Mouse (Mus musculus) liver, embryonic 15.5 days (tissue): Measurements from ENCODE around the gene Krt5. TPM values are rescaled to one million over a fixed set of nuclear protein-coding genes. Genes with fewer than 3 reads are reported as not detected.

Source experiments
- ATAC-seq: fragments of 200-750 bp; cut with Nextera tagmentation; 2 replicates; pipeline ENCODE4 v1.8.0; 2017; ENCODE audit warnings: moderate number of reproducible peaks, mild to moderate bottlenecking, moderate library complexity; ENCODE audit not compliant: insufficient read depth
- H3K27ac ChIP-seq: fragments of 300-500 bp; sonication (generic); replicated peaks from 2 replicates; pipeline ENCODE4 v1.5.1; 2015; ENCODE audit warnings: mild to moderate bottlenecking, inconsistent platforms
- H3K27me3 ChIP-seq: fragments of 300-500 bp; sonication (generic); 2 replicates; pipeline ENCODE4 v1.6.1; 2015; ENCODE audit warnings: mild to moderate bottlenecking, inconsistent platforms
- H3K36me3 ChIP-seq: fragments of 300-500 bp; sonication (generic); replicated peaks from 2 replicates; pipeline ENCODE4 v1.6.1; 2015; ENCODE audit warnings: moderate library complexity, mild to moderate bottlenecking, inconsistent platforms
- H3K4me1 ChIP-seq: fragments of 300-500 bp; sonication (generic); replicated peaks from 2 replicates; pipeline ENCODE4 v1.6.1; 2015; ENCODE audit warnings: inconsistent platforms
- H3K4me2 ChIP-seq: fragments of 300-500 bp; sonication (generic); 2 replicates; pipeline ENCODE4 v1.6.1; 2015; ENCODE audit warnings: moderate library complexity, mild to moderate bottlenecking, inconsistent platforms
- H3K4me3 ChIP-seq: fragments of 300-500 bp; sonication (generic); replicated peaks from 2 replicates; pipeline ENCODE4 v1.5.1; 2015; ENCODE audit warnings: mild to moderate bottlenecking, inconsistent platforms
- H3K9ac ChIP-seq: fragments of 300-500 bp; sonication (generic); 2 replicates; pipeline ENCODE4 v1.6.1; 2015; ENCODE audit warnings: moderate library complexity, mild to moderate bottlenecking, inconsistent platforms
- H3K9me3 ChIP-seq: fragments of 300-500 bp; sonication (generic); replicated peaks from 2 replicates; pipeline ENCODE4 v1.6.1; 2016; ENCODE audit warnings: inconsistent platforms
- WGBS: fragments of 180-500 bp; shearing (Covaris S2); methylation state at CpG from one replicate; pipeline ENCODE4 v1.1.7; 2015; ENCODE audit warnings: mixed read lengths; ENCODE audit not compliant: insufficient replicate concordance; 5-methylcytosine and 5-hydroxymethylcytosine counted together
- polyA plus RNA-seq: library from polyadenylated mRNA; unstranded; fragments of >200 nt; fragmentation: Nextera tagmentation; extraction: Ambion mirVana; gene quantifications from 2 replicates; pipeline ENCODE4 v1.2.1, GENCODE M21; 2015

Krt5 gene
- polyA plus RNA-seq: 0.14 and 0.53 TPM in 2 replicates

DNA sequence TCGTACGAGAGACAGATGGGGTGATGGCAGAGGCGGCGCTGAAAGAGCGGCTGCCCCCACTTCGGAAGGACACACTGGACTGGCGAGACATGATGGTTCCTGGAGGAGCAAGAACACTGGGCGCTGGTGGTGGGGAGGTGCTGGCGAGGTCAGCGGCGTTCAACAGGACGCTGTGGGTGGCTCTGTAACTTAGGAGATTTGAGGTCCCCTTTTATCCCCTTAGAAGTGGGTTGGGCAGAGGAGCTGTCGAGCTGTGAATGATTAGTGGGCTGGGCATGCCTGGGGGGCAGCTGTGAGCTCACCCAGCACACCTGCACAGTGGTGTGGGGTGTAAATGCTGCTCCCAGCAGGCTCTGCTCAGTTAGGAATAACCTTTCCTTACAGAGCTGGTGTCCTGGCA, at the start of gene Krt5:
TSS of gene Krt5 (minus strand) at position 179 of the 400 bp plus-strand sequence.
- H3K9ac ChIP-seq: no peak within 1 kb of the TSS
- no peaks in the 10 kb centered on the region for H3K9me3 ChIP-seq
- H3K27ac ChIP-seq: no peak within 1 kb of the TSS
- H3K36me3 ChIP-seq: no peaks in the 10 kb centered on the region
- ATAC-seq: no peak
- H3K4me3 ChIP-seq: no peak within 1 kb of the TSS
- no peaks in the 10 kb centered on the region for H3K4me1 ChIP-seq
- 65% methylated on average over 13 of the region's 13 CpGs for WGBS
- no peaks in the 10 kb centered on the region for H3K27me3 ChIP-seq
- no peak within 1 kb of the TSS for H3K4me2 ChIP-seq

GRCm38 (mm10) chr15:101742711-101743110, 30.0 kb upstream of the Krt5 start, which contains the start of gene Krt71:
Gene Krt71, minus strand, starts transcription at chr15:101743109.
- Histone ChIP-seq H3K4me2 (no peak within 1 kb of the TSS), H3K27me3 (peaks cover 7% of the 10 kb centered on the region; the same call in 1 of the 2 replicates), H3K4me3 (no peak within 1 kb of the TSS), H3K36me3 (no peaks in the 10 kb centered on the region), H3K9me3 (no peaks in the 10 kb centered on the region), H3K27ac (no peak within 1 kb of the TSS), H3K4me1 (no peaks in the 10 kb centered on the region), H3K9ac (no peak within 1 kb of the TSS)
- WGBS: 51% methylated on average over 14 of the region's 14 CpGs
- ATAC-seq: no peak

DNA sequence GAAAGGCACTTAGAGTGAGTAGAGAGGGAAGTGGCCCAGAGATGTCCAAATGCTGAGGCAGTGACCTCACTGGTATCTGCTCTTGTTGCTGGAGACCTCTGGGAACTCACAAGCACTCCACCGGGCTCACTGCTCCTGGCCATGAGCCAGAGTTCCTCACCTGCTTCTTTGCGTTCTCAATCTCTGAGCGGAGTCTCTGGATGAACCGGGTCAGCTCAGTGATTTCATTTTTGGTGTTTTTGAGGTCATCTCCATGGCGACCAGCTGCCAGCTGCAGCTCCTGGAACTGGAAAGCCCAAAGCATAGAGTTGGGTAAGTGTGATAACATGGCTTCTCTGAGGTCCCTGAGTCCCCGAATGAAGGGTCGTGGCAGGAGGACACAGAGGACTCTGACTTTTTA, 25.1 kb upstream of the Krt5 start:
- no peak overlapping the region for H3K27ac ChIP-seq
- no peaks in the 10 kb centered on the region for H3K36me3 ChIP-seq

GRCm38 (mm10) chr15:101730653-101731052, 18.0 kb upstream of the Krt5 start:
- Histone ChIP-seq H3K9me3 (no peaks in the 10 kb centered on the region), H3K36me3 (no peaks in the 10 kb centered on the region), H3K4me1 (no peaks in the 10 kb centered on the region), H3K4me2 (no peak overlapping the region), H3K27ac (no peak overlapping the region), H3K4me3 (no peak overlapping the region), H3K27me3 (no peaks in the 10 kb centered on the region), H3K9ac (no peak overlapping the region)
- no peak for ATAC-seq

More for the DNA sequence above, 25.1 kb upstream of the Krt5 start:
- Histone ChIP-seq H3K4me1 (no peaks in the 10 kb centered on the region), H3K4me2 (no peak overlapping the region), H3K9ac (no peak overlapping the region), H3K4me3 (no peak overlapping the region), H3K9me3 (no peaks in the 10 kb centered on the region), H3K27me3 (peaks cover 4% of the 10 kb centered on the region; the same call in 1 of the 2 replicates)
- no peak for ATAC-seq
- WGBS: 68% methylated on average over 7 of the region's 7 CpGs

- Histone ChIP-seq H3K4me2 (no peak overlapping the region), H3K27me3 (no peaks in the 10 kb centered on the region), H3K4me3 (no peak overlapping the region), H3K4me1 (no peaks in the 10 kb centered on the region), H3K27ac (no peak overlapping the region), H3K9me3 (no peaks in the 10 kb centered on the region), H3K36me3 (no peaks in the 10 kb centered on the region), H3K9ac (no peak overlapping the region)
- 16% methylated on average over 5 of the region's 5 CpGs for WGBS
- no peak for ATAC-seq
Measured at GRCm38 (mm10) chr15:101724686-101725085, 12.0 kb upstream of the Krt5 start.

GRCm38 (mm10) chr15:101715831-101716230, 3.1 kb upstream of the Krt5 start:
- H3K36me3 ChIP-seq: no peaks in the 10 kb centered on the region
- ATAC-seq: no peak
- H3K4me1 ChIP-seq: no peaks in the 10 kb centered on the region
- H3K9me3 ChIP-seq: no peaks in the 10 kb centered on the region
- no peak overlapping the region for H3K9ac ChIP-seq
- H3K27ac ChIP-seq: no peak overlapping the region
- no peaks in the 10 kb centered on the region for H3K27me3 ChIP-seq
- no peak overlapping the region for H3K4me2 ChIP-seq
- WGBS: 39% methylated on average over 3 of the region's 3 CpGs
- no peak overlapping the region for H3K4me3 ChIP-seq

DNA sequence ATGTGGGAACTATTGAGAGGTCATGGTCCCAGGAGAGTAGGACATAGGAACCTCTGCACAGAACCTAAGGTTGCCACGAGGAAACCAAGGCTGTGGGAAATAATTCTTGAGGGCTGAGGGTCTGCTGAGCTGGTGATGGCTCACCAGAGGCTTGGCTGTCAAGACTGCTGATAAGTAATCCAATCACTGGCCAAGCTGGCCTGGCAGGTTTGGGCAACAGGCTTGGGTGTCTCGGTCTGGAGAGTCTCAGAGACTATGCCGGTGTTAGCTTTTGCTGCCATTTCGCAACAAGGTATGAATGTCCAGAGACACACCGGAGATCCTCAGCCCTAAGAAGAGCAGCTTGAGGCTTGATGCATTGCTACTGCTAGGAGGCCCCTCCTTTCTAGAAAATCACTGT, 1.7 kb upstream of the Krt5 start:
- no peaks in the 10 kb centered on the region for H3K36me3 ChIP-seq
- no peak overlapping the region for H3K9ac ChIP-seq
- H3K27me3 ChIP-seq: no peaks in the 10 kb centered on the region
- no peaks in the 10 kb centered on the region for H3K9me3 ChIP-seq
- no peak overlapping the region for H3K4me2 ChIP-seq
- ATAC-seq: no peak
- no peak overlapping the region for H3K27ac ChIP-seq
- H3K4me1 ChIP-seq: no peaks in the 10 kb centered on the region
- WGBS: 51% methylated on average over 5 of the region's 5 CpGs
- H3K4me3 ChIP-seq: no peak overlapping the region

DNA sequence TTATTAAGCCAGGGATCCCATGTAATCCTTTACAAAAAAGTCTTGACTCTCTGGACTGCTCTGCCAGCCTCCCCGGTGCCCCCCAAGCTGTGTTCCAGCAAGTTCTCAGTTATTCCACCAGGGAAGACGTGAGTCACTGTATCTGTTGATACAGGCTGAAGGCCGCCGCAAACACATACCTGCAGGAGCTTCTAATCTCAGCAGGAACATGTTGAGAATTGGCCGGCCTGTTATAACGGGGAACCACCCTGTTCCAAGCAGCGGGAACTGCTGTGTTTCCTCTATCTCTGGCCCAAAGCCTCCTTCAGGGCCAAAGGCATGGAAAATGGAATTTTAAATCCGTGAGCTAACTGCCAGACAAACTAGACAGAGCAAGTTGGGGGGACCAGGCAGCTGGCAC, 1.0 kb upstream of the Krt5 start:
- no peak overlapping the region for H3K27ac ChIP-seq
- 58% methylated on average over 8 of the region's 8 CpGs for WGBS
- no peaks in the 10 kb centered on the region for H3K27me3 ChIP-seq
- no peak overlapping the region for H3K4me3 ChIP-seq
- ATAC-seq: no peak
- no peaks in the 10 kb centered on the region for H3K4me1 ChIP-seq
- no peak overlapping the region for H3K9ac ChIP-seq
- no peaks in the 10 kb centered on the region for H3K36me3 ChIP-seq
- no peak overlapping the region for H3K4me2 ChIP-seq
- no peaks in the 10 kb centered on the region for H3K9me3 ChIP-seq

DNA sequence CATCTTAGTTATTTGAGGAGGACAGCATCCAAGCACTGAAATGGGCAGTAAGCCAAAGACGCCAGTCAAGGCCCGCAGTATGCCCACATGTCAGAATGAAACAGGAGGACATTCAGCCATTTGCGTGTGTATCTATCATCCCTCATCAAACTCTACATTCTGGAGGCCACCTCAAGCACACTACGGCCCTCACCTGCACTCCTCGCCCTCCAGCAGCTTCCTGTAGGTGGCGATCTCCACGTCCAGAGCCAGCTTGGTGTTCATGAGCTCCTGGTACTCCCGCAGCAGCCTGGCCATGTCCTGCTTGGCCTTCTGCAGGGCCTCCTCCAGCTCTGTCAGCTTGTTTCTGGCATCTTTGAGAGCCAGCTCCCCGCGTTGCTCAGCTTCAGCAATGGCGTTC, 4.0 kb downstream of the Krt5 start:
- Histone ChIP-seq H3K36me3 (no peaks in the 10 kb centered on the region), H3K27ac (no peak overlapping the region), H3K4me1 (no peaks in the 10 kb centered on the region), H3K9me3 (no peaks in the 10 kb centered on the region), H3K27me3 (no peaks in the 10 kb centered on the region), H3K4me2 (no peak overlapping the region), H3K9ac (no peak overlapping the region), H3K4me3 (no peak overlapping the region)
- 52% methylated on average over 11 of the region's 11 CpGs for WGBS
- no peak for ATAC-seq

DNA sequence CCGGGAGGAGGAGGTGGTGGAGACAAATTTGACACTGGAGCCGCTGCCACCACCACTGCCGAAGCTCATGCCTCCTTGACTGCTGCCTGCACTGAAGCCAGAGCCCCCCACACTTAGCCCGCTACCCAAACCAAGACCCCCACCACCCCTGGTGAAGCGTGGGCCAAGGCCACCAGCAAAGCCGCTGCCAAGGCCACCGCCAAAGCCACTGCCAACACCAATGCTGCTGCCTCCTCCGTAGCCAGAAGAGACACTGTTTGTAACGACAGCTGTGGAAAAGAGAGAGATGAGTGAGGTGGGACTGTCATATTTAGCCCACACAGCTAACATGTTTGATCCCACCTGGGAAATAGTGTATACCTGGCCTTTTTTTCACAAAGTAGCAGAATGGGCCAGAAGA, 5.2 kb downstream of the Krt5 start:
- no peak overlapping the region for H3K4me3 ChIP-seq
- no peak overlapping the region for H3K9ac ChIP-seq
- H3K27ac ChIP-seq: no peak overlapping the region
- no peaks in the 10 kb centered on the region for H3K9me3 ChIP-seq
- no peak overlapping the region for H3K4me2 ChIP-seq
- ATAC-seq: no peak
- no peaks in the 10 kb centered on the region for H3K4me1 ChIP-seq
- WGBS: 57% methylated on average over 9 of the region's 9 CpGs
- H3K27me3 ChIP-seq: no peaks in the 10 kb centered on the region
- no peaks in the 10 kb centered on the region for H3K36me3 ChIP-seq

GRCm38 (mm10) chr15:101704066-101704465, 8.6 kb downstream of the Krt5 start:
- ATAC-seq: no peak
- Histone ChIP-seq H3K4me3 (no peak overlapping the region), H3K4me1 (no peaks in the 10 kb centered on the region), H3K27ac (no peak overlapping the region), H3K9me3 (no peaks in the 10 kb centered on the region), H3K27me3 (no peaks in the 10 kb centered on the region), H3K36me3 (no peaks in the 10 kb centered on the region), H3K4me2 (no peak overlapping the region), H3K9ac (no peak overlapping the region)
- 61% methylated on average over 4 of the region's 4 CpGs for WGBS

DNA sequence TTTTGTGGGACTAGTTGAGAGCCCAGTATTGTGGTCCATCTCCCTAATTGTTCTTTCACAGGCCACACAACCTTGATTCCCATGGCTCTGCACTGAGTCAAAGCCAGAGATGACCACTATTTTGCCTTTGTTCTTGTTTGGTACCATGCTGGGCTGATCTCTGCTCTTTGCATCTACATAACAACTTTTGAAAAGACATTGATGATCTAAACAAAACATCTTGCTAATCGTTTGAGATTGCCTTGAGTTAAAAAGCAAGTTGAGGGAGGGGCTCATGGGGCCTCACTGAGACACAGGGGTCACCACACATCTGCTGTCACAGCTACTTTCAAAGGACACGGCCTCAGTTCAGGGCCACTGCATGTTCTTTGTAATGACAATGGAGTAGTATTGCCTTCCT, 10.3 kb downstream of the Krt5 start:
- WGBS: 44% methylated on average over 2 of the region's 2 CpGs
- Histone ChIP-seq H3K4me3 (no peak overlapping the region), H3K27me3 (no peaks in the 10 kb centered on the region), H3K4me1 (no peaks in the 10 kb centered on the region), H3K4me2 (no peak overlapping the region), H3K27ac (no peak overlapping the region), H3K9me3 (no peaks in the 10 kb centered on the region), H3K36me3 (no peaks in the 10 kb centered on the region), H3K9ac (no peak overlapping the region)
- ATAC-seq: no peak
